Mouse (Mus musculus) right cerebral cortex, adult 18-20 months (tissue): ENCODE measurements around the gene Rcl1.

Source experiments
- DNase-seq: peaks from one replicate; pipeline ENCODE4 v3.0.0; 2022; ENCODE audit warnings: mixed read lengths

The Rcl1 gene

GRCm38 (mm10) chr19:29100874-29101542 is at the start of gene Rcl1:
TSS of gene Rcl1 (plus strand) at chr19:29101375.
- peak; percentile 97 for DNase-seq

DNA sequence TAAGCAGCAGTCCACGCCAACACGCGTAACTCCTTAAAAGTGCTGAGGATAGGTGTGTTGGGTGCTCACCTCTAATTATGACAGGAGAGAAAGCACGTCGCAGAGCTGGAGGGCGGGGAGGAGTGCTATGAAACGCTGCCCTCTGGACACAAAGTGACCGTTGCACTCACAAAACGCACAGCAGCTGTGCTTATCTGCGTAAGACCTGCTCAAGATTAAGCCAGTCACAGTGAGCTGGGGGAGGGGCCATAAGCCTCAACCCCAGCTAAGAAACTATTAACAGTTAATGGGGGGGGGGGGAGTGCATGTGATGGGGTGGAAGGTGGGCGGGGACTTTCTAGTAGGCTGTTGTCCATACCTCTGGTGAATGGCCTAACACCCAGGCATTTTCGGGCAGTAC is 48.4 kb upstream of the Rcl1 start:
- DNase-seq, result no peak

GRCm38 (mm10) chr19:29054594-29054993 is 46.6 kb upstream of the Rcl1 start:
- no peak for DNase-seq

DNA sequence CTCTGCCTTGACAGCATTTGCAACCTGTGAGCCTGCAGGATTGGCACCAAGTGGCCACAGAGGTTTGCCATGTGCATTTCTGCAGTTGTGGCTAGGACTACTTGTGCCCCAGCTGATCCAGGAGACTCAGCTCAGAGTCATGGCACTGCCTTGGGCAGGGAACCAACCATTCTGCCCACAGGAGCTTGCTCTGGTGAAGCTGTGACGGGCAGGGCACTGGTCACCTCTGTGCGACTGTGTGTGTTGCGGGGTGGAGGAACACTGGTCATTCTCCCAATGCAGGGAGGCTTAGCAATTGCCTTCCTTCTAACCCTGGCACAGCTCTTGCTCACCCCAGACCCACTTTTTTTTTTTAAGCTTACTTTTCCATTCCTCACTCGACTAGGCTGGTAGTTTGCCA is 45.7 kb upstream of the Rcl1 start:
- DNase-seq, result no peak

DNA sequence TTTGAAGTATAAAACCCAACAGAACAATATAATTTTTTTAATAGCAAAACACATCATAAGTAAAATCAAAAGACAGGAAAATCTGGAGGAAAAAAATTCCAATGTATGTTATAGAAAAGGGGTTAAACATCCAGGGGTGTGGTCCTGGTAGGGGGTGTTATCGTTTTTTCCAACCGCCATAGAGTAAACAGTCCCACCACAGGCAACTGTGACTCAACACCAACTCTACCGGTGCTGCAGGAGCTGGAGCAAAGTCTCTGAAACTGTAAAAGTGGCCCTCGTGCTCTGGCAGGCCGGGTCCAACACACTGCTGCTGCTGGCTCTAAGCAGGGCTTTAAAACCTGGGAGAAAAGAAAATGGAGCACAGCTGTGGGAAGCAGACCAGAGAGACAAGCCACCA is 42.4 kb upstream of the Rcl1 start:
- DNase-seq, result no peak

DNA sequence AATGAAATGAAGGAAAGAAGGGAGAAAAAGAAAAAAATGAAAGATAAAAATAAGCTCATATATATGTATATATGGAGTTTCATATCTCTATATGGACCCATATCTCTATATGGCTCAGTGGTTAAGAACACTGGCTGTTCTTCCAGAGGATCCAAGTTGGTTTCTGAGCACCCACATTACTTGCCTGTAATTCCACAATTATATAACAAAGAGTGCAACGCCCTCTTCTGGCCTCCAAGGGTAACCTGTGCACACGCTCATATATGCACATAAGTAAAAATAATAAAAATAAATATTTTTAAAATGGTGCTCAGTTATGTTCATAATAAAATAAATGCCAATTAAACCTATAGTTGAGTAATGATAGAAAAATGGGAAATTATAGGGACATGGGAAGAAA is 41.5 kb upstream of the Rcl1 start:
- no peak for DNase-seq

- no peak for DNase-seq
Observed at GRCm38 (mm10) chr19:29060299-29060698, 40.9 kb upstream of the Rcl1 start.

DNA sequence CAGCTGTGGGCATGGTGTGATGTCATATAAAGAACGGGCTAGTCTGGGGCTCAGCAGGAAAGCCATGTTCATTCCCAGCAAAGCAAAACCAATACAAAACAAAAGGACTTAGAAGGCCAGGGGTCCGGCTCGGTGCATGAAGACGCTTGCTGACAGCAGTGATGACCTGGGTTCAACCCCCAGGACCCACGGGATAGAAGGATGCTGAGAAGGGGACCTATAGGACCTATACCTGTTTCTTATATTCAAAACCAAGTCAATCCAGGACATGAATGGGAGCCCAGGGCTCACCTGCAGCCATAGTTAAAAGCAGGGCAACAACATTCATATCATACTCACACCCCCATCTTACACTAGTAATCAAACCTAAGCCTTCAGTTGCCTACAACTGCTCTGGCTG is 38.2 kb upstream of the Rcl1 start:
- DNase-seq, result no peak

GRCm38 (mm10) chr19:29063577-29064363 is 37.4 kb upstream of the Rcl1 start:
- peak; percentile 89 for DNase-seq

- DNase-seq, result no peak
Observed at GRCm38 (mm10) chr19:29064451-29065102, 36.6 kb upstream of the Rcl1 start.

- peak; percentile 69 for DNase-seq
Observed at GRCm38 (mm10) chr19:29066981-29067471, 34.1 kb upstream of the Rcl1 start.

DNA sequence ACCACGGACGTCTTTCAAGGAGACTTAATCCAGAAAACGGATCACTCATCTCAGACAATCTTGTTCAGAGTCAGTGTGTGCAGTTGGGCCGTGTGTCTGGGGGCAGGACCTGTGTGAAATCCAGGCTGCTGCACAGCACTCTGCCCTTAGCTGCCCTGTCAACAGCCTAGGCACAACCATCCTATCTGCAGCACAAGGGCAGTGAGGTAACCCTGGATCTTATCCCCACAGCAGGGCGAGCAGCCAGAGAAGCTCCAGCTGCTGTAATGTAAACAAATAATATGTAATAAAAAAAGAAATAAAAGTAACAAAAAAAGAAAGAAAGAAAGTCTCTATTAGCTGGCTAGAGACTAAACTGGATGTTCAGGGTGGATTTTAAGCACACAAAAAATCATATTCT is 32.0 kb upstream of the Rcl1 start:
- no peak for DNase-seq

DNA sequence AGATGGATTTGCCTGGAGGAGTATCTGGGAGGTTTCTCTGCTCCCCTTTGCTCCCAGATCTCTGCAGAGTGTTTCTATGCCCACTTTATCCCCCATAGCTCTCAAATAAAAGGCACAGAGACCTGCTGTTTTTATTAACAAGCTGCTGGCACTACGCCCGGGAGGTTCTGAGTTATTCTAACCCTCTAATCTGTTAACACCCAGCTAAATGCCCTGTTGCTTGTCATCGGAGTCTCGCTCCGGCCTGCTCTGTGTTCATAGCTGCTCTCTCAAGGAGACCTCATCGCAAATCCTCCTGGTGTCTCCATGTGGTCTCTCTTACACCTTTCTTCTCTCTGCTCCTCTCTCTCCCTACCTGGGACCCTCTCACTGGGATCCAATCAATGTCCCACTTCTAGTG is 26.4 kb upstream of the Rcl1 start:
- DNase-seq, result no peak

- DNase-seq, result no peak
Observed at GRCm38 (mm10) chr19:29088628-29089027, 12.5 kb upstream of the Rcl1 start.

- no peak for DNase-seq
Observed at GRCm38 (mm10) chr19:29092194-29092593, 9.0 kb upstream of the Rcl1 start.

GRCm38 (mm10) chr19:29099106-29099505 is 2.1 kb upstream of the Rcl1 start:
- DNase-seq, result no peak

- no peak for DNase-seq
Observed at GRCm38 (mm10) chr19:29099596-29099995, 1.6 kb upstream of the Rcl1 start.

GRCm38 (mm10) chr19:29100261-29100660 is 914 bp upstream of the Rcl1 start:
- no peak for DNase-seq

- DNase-seq, result peak; percentile 31
Observed at GRCm38 (mm10) chr19:29101591-29101990, 416 bp downstream of the Rcl1 start.

- no peak for DNase-seq
Observed at GRCm38 (mm10) chr19:29102098-29102497, 923 bp downstream of the Rcl1 start.

DNA sequence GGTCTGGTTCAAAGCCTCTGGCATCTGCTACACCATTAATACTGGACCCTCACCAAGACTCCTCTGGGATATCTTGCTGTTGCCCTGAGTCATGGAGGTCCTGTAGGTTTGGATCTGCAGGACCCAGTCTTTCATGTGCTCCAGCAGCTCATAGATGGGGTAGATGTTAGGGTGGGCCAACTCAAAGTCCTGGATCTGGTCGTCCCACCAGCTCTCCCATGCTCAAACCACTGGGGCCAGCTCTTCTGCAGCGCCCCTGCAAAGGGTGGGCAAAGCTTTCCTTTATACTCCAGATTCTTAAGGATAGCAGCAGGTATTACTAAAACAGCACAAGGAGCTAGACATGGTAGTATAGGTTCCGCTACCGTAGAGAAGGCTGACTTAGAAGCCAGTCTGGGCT is 4.6 kb downstream of the Rcl1 start:
- DNase-seq, result no peak

- DNase-seq, result no peak
Observed at GRCm38 (mm10) chr19:29106261-29106660, 5.1 kb downstream of the Rcl1 start.

DNA sequence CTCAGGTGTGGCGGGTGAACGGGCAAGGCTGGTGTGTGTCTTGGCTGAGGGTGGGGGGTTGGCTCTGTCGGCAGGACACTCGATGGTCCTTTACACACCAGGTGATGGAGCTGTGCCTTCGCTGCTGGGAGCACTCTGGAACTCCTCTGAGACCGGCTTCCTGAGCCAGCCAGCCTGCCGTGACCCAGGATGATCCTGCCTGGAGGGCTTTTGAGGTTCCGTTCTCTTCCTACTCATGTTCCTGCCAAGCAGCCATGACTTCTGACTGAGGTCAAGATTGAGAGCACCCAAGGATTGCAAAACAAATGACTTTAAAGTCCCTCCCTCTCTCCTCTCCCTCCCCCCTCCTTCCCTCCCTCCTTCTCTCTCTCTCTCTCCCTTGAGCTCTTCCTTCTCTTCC is 11.5 kb downstream of the Rcl1 start:
- DNase-seq, result no peak
